Mouse (Mus musculus) monocyte, adult 2 months (primary cell): ENCODE data around the gene Myh14.

Experiments
- DNase-seq, 2 experiments: peaks; one replicate each; pipeline ENCODE4 v3.0.0; 2022; ENCODE audit warnings: low spot score in 2 of 2, low read depth in 1 of 2

Gene Myh14

DNA sequence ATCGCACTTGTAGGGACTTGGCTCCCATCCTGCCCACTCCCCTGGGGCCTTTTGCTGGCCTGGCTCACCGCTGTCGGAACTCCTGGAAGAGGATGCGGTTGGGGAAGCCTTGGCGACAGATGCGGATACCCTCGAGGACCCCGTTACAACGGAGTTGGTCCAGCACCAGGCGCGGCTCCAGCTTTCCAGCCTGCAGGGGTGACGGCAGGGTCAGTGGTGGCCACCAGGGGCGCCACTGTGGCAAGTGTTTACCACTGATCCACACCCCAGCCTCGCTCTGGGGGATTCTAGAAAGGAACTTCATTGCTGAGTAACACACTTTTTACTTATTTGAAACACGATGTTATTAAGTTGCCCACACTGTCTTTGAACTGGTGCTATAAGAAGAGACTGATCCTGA lies 37.2 kb downstream of the Myh14 start:
- no peak for DNase-seq

GRCm38 (mm10) chr7:44632676-44633075 lies 38.0 kb downstream of the Myh14 start:
- no peak for DNase-seq

- DNase-seq, result no peak
Observed at GRCm38 (mm10) chr7:44630437-44630836, 40.2 kb downstream of the Myh14 start.

DNA sequence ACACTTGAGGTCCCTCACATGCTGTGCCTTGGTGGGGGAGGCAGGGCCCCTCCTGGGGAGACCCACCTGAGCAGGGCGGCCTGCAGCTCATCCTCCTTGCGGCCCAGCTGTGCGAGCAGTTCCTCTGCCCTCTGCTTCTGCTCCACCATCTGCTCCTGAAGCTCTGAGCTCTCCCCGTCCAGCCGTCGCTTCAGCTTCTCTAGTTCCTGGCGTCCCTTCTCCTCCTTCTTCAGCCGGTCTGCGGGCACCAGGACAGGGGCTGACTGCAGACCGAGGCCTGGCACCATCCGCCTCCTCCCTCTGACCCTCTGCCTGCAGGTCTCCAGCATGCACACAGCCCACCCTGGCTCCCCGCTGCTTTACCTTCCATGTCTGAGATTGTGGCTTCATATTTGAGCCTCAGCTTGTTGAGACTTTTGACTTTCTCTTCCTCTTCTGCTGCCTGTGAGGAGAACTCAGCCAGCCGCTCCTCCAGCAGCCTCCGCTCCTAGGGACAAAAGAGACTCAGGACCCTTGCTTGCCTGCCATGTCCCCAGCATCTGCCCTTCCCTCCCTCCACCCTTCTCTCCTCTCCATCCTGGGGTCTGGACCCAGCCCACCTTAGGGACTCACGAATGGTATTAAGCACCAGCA lies 42.1 kb downstream of the Myh14 start:
- no peak for DNase-seq

DNA sequence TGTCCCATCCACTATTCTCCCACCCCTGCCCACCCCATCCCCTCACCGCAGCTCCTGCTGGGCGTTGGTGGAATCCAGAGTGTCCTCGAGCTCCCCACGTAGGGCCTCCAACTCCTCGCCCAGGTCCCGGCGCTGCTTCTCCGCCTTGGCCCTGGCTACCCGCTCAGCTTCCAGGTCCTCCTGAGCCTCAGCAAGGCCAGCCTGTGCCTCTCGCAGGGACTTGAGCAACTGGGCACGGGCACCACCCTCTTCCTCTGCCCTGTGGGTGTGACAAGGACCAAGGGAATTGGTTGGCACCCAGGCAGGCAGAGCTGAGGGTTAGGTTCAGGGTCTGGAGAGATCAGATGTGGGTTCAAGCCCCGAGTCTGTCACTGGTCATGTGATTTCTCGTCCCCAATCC lies 43.7 kb downstream of the Myh14 start:
- DNase-seq, result no peak

- no peak for DNase-seq
Observed at GRCm38 (mm10) chr7:44626068-44626385, 44.6 kb downstream of the Myh14 start.

- no peak for DNase-seq
Observed at GRCm38 (mm10) chr7:44625241-44626067, 45.2 kb downstream of the Myh14 start.

GRCm38 (mm10) chr7:44624828-44625227 lies 45.8 kb downstream of the Myh14 start:
- no peak for DNase-seq

- DNase-seq, result no peak
Observed at GRCm38 (mm10) chr7:44624543-44624826, 46.2 kb downstream of the Myh14 start.

- no peak for DNase-seq
Observed at GRCm38 (mm10) chr7:44623714-44624542, 46.7 kb downstream of the Myh14 start.

DNA sequence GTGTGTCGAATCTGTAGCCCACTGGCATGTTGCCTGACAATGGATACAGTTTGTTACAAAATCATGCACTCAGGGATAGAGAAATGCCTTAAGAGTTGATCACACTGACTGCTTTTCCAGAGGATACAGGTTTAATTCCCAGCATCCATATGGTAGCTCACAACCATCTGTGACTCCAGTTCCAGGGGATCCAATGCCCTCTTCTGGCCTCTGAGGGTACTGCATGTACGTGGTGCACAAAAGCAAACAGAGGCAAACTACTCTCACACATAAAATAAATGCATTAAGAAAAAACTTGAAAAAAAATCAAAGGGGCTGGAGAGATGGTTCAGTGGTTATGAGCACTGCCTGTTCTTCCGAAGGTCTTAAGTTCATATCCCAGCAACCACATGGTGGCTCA lies 53.6 kb downstream of the Myh14 start:
- no peak for DNase-seq

GRCm38 (mm10) chr7:44615987-44616386 lies 54.7 kb downstream of the Myh14 start:
- no peak for DNase-seq

GRCm38 (mm10) chr7:44615309-44615708 lies 55.3 kb downstream of the Myh14 start:
- no peak for DNase-seq

- DNase-seq, result no peak
Observed at GRCm38 (mm10) chr7:44614041-44614688, 56.5 kb downstream of the Myh14 start.

DNA sequence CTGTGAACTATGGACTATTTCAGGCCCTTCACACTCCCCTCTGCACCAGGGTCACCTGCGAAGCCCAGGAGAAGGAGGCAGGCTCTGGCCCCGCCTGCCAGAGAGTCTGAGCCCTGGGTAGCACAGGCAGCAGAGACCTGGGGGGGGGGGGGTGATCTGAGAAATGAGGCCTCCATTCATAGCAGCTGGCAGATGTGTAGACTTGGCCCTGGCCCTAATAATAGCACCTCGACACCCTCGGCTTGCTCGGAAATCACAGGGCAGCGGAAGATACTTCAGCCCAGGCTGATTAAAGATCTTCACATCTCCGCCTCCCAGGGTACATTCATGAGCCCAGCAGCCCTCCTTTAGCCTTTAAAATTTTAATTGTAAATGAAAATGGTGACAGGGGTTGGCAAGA lies 58.5 kb downstream of the Myh14 start:
- no peak for DNase-seq

DNA sequence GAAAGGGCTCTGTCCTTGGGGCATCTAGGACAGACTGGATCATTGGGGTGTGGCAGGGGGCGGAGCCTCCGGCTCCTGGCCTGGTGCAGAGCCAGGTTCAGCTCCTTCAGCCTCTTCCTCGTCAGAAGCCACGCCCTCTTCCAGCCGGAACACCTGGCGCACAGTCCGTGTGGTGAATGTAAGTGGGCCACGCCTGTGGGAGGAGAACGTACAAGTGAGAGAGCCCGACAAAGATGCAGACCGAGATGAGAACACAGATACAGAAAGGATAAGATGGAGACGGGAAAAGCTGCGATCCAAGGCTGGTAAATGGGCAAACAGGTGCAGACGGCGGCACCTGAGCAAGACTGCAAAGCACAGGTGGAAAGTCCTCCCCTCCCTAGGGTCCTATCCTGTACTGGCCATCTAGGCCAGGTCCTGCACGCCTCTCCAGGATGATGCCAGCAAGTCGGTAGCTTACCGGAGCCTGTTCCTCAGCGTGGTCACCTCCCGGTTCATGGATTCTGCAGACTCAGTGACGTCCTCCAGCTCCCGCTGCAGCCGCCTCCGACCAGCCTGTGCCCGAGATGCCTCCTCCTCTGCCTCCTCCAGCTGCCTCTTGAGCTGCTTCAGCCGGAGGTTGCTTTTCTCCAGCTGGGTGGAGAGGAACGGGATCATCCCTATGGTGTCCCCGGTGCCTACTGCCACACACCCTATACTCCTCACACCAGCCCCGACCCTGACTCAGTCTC lies 64.3 kb downstream of the Myh14 start:
- DNase-seq, result no peak

- no peak for DNase-seq
Observed at GRCm38 (mm10) chr7:44605436-44605835, 65.2 kb downstream of the Myh14 start.

DNA sequence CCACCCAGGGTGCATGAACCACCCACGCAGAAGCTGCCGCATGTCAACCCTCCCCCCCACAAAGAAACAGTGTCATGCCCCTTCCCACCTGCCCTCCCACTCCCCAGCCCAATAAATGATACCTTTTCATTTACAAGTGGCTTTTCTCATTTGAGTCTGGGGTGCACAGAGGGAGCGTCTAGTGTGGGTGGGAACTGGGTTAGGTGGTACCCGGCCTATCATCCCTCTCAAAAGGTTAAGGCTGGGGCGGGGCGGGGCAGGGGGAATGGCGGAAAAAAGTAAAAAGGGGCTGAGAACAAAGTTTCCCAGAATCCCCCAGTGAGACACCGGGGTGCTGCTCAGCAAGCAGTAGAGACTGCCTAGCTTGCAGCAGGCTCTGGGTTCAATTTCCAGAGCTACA lies 66.0 kb downstream of the Myh14 start:
- DNase-seq, result no peak

DNA sequence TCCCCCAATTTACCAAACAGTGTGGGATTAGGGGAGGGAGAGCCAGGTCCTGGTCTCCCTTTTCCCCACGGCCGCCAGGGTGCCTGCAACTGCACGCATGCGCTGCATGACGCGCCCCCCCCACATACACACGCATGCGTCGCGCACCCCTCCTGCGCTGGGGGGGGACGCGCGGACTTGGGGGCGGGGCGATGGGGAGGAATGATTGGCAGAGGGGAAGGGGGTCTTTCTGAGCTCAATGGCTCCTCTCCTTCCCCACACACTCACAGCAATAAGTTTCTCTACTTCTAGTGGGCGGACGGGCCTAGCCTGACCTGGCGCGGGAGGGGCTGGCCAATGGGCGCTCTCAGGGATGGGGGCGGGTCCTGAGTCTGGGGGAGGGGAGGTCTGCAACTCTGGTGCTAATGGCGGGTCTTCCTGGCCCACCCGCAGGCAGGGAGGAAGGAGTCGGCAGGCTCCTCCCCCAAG lies 66.5 kb downstream of the Myh14 start:
- no peak for DNase-seq

DNA sequence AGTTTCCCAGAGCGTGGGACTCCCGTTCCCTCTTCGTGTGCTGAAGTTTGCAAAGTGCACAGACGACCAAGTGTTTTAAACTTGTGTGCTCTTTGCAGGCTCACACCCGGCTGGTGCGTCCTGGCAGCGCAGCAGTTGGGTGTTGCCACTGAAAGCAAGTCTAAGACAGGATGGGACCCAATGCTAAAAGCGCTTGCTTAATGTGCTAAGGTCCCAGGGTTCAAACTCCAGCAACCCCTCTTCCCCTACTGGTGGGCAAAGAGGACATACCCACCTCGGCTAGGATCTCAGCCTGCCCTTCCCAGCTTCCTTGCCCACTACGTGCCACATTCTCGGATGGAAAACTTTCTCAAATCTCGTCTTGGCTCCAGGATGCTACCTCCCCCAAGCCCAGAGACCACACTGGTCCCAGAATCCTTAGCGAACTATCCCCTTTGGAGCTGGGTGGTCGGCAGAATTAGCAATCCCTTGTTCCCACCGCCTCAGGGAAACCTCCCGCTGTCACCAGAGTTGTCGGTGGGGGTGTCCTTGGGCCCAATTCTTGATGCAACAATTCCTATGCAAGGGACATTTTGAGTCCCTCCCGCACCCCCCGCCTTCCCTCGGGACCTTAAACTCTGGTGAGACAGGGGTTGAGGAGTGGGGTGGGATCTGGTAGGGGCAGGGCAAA lies 67.3 kb downstream of the Myh14 start:
- no peak for DNase-seq
